Mouse (Mus musculus): ENCODE measurements at regions not wholly inside any gene's neighbourhood (a gene's known extent, or its start where the extent isn't known, plus 50 kb on each side); places are given as distances from the start of the nearest gene placed in this dataset.

- TF ChIP-seq CTCF (IDR thresholded peaks at IDR 0.05; ENCODE audit: low read depth): no peak
- TF ChIP-seq EP300 (IDR thresholded peaks at IDR 0.05; ENCODE audit: low read depth): no peak
Observed at GRCm38 (mm10) chr1:72952896-72953295, 62.8 kb downstream of the Tnp1 start.
